Mouse (Mus musculus) adrenal gland, postnatal 25 days (tissue): Measurements from ENCODE around the gene Pbx1. TPM values are rescaled to one million over a fixed set of nuclear protein-coding genes. Genes with fewer than 3 reads are reported as not detected.
A peak's percentile ranks its signal among the peaks of the same experiment; 100 is the strongest.
"Not testable (repeated sequence)": the region's sequence is repeated elsewhere in the genome, so short reads cannot be mapped to it uniquely, and the experiment has no call there.

Source experiments
- DNase-seq: peaks from one replicate; pipeline ENCODE4 v3.0.0; 2021; ENCODE audit warnings: mixed read lengths
- long read RNA-seq: library from polyadenylated mRNA; stranded (forward); transcript quantifications from one replicate; pipeline ENCODE4 v2.0.0, GENCODE M21; 2021
- total RNA-seq: library from RNA; stranded (reverse); gene quantifications from 2 replicates; pipeline ENCODE4 v1.2.3, GENCODE M21; 2021

The Pbx1 gene
- total RNA-seq, result 194 and 198 TPM in 2 replicates
- long read RNA-seq, full-length matches to known transcripts, result 3 of 38 reads
- long read RNA-seq, partial matches to known transcripts, result 2 of 38 reads
- long read RNA-seq, other reads (novel, unspliced or antisense), result 33 of 38 reads

DNA sequence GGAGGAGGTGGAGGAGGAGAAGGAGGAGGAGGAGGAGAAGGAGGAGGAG, at the start of gene Pbx1:
Pbx1 (minus strand) TSS at position 39 of the 49 bp plus-strand sequence.
- DNase-seq, result not testable (repeated sequence)

- no peak for DNase-seq
Observed at GRCm38 (mm10) chr1:168479626-168480025, 47.6 kb upstream of the Pbx1 start.

GRCm38 (mm10) chr1:168478829-168479228, 46.8 kb upstream of the Pbx1 start:
- DNase-seq, result no peak

GRCm38 (mm10) chr1:168476917-168477316, 44.8 kb upstream of the Pbx1 start:
- no peak for DNase-seq

DNA sequence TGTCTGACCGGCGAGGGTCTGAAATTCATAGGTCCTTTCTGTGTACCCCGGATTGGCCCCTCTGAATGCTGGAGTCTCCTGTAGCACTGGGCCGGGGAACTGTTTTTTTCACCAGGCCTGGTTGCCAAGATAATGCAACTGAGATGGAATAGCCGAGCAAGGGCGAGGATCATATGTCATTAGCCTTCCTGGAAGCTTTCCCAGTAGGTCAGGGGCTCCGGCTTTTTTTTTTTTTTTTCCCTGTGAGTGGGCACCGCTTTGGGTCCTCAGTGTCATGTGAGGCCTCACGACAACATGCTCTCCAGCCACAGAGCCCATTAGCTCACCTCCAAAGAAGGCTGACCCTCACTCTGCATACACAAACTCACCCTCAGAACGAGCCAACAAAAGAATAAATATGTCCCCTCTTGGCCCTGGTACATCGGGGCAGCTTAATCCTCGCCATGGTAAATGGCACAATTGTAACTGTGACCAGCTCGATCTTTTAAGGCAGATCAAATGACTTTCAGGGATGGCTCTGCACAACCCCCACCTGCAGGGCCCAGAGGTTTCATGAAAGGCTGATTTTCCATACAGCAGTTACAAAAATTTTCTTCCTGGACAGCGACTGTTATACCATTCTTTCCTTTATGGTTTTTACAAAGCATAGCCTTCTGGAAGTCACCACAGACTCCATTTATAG, 44.3 kb upstream of the Pbx1 start:
- peak; percentile 13 for DNase-seq

GRCm38 (mm10) chr1:168475579-168476208, 43.6 kb upstream of the Pbx1 start:
- no peak for DNase-seq

DNA sequence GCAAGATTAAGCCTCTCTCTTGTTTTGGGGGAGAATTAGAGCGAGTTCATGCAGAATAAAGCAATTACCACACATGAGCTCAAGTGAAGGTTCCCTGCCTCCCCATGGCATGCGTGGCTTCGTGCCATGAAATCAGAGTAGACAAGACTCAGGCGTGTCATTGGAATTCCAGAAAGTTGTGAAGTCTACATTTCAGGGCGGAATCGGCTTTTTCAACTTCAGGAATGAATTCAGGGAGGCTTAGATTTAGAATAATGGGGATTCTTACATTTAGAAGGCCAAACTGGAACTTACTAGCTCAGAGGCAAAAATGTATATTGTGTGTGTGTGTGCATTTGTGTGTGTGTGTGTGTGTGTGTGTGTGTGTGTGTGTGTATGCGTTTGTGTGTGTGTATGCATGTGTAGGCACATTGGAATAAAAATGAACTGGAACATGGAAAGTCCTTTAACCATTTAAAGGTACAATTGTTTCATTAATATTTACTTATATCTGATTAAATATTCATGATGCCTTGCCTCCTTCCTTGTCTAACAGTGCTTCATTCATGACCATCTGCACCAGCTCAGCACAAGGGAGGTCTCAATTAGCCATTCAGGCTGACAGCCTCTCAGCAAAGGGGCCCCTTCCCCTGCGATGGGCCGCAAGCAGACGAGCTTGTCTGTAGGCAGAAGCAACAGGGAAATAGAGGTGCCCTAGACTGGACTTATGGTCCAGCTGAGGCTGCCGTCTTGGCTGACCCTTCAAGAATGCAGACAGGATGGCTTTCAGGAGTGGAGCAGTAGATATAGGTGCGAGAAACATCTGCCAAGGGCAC, 41.4 kb upstream of the Pbx1 start:
- DNase-seq, result peak; percentile 26

DNA sequence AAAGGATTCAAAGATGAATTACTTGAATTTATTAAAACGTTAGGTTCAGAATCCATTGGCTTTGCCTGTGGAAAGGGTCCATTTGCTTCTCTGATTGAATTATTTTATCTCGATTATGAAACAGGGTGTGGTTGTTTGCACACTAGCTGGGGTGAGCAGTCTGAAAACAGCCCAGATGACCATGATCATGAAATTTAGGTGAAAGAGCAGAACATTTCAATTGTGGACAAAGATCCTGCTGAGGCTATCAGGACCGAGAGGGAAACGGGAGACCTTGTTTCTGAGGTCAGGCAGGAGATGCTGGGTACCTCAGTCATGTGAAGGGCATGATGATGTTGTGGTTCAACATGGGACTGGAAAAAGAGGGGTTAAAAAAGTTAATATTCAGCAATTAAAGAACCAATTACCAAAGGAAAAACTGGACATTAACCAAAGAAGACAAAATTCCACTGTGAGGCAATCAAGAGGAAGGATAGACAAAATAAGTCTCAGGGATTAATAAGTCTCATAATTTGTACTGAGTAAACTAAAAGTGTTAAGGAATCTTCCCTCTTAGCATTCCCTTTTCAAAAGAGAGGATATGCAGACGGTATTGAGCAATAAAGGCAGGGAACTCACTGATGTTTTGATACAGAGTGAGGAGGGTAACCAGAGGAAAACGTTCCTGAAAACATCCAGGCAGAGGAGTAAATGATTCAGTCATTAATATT, 40.6 kb upstream of the Pbx1 start:
- DNase-seq, result no peak

GRCm38 (mm10) chr1:168459426-168459825, 27.4 kb upstream of the Pbx1 start:
- DNase-seq, result no peak

DNA sequence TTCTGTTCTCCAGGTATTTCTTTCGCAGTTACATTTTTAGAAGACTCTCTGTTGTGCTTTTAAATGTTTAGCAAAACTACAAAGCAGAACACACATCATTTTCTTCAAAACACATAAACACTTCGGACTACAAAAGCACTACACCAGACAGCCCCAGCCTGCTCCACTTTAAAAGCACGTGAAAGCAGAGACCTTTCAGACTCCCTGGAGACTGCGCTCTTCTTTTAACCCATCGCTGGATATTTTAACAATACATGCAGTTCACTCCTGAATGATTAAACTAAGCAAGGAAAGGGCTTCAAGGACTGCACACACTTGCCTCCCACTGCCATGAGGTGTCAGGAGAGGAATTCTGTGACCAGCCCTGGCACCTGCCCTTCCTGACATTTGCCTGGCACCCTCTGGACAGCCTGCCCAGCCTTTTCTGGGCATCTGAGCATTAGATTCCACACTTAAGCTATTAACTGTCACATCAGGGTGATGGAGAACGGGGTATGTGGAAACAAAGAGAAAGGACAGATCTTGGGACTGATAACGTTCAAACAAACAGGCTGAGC, 25.2 kb upstream of the Pbx1 start:
- no peak for DNase-seq

DNA sequence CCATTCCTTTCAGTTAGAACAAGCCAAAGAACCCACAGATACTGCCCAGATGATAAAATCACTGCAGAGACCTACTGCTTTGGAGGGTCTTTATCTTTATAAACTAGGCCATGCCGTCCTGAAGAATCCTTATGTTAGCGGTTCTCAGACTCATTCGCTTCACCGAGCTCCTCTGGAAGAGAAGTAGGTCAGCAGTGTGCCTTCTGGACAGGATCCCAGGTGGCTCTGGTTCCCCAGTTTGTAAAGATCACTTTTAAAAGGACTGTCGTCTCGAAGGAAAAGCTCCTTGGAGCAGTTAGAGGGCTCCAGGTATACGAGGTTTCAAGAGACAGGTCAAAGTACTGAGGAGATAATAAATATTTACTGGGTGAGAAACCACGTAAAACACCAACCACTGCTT, 23.1 kb upstream of the Pbx1 start:
- no peak for DNase-seq

- no peak for DNase-seq
Observed at GRCm38 (mm10) chr1:168433671-168434070, 1.6 kb upstream of the Pbx1 start.

DNA sequence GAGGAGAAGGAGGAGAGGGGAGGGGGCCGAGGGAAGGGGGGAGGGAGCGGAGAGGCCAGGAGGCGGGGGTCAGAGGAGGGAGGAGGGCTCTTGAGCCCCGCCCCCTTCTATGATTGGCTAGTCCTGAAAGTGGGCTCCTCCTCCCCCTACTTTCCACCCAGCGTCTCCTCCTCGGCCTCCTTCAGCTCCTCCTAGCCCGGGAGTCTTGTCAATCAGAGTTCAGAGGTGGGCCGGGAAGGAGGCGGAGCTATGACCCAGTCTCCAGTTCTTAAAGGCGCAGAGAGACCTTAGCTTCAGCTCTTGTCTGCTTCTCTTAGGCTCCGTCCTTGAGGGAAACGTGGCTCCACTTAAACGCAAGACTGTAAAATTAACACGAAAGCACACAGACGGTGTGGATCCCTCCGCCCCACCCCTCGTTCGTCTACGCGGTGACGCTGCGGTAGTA, 233 bp upstream of the Pbx1 start:
- DNase-seq, result peak; percentile 92

GRCm38 (mm10) chr1:168431711-168432231, 299 bp downstream of the Pbx1 start:
- peak; percentile 88 for DNase-seq

DNA sequence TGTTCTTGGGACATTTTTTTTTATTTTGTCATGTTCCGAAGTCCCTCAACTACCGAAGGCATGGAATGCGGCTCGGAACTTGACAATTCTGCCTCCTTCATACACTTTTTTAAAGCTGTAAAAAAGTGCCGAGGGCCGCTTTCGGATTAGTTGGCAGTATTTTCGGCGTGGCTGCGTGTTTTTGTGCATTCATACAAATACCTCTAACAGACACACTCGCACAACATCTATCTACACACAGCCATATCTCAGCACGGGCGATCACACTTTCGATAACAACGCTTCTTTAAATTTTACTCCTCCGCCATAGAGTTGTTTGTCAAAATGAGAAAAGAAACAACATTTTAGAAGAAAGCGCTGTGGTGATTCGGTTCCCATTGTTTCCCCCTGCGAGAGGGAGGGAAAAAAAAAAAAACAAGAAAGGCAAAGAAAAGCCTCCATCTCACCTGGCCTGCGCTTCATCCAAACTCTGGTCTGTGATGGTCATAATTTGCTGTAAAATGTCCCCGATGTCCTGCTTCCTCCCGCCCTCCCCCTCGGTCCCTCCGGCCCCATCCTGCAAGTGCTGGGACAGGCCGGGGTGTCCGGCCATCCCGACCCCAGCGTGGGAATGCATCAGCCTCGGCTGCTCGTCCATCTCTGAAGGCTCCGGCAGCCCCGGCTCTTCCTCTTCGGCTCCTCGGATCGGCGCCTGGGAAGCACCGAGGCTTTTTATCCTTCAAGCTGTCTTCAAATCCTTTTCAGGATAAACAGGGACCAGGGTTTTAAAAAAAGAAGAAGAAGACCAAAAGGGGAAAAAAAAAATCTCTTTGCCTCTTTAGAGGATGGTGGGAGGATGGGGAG, 981 bp downstream of the Pbx1 start:
- peak; percentile 42 for DNase-seq

DNA sequence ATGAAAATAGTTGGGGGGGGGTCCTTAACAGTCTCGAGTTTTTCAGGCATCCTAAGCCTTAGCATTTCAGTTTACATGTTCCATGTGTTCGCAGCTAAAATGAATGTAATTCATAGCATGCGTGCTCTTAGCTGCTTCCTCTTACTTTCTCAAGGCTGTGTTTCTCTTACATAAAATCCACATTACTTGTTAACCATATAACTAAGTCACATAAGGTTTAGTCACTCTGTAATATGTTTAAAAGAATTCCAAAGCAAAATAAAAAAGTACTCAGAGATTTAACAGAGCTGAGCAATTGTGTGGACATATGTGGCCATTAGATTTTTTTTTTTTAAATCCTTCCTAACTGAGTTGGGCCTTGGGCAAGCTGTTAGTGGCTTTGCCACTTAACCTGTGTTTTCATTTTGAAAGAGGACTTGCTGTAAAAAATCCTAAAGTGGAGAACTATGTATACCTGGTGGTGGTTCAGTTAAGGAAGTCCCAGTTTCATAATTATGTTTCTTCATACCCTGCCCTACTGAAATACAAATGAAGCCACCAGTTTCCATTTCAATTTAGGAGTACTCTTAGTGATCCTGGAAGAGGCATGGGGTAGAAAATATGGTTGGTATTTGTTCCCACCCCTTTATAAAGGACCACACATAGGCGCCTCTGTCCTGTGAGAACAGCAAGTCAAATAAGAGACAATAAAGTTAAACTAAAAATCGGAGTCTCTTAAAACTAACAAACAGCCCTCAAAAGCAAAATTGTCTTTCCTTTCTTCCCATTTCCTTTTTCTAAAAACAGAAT, 2.0 kb downstream of the Pbx1 start:
- DNase-seq, result no peak

GRCm38 (mm10) chr1:168429406-168429805, 2.7 kb downstream of the Pbx1 start:
- no peak for DNase-seq

GRCm38 (mm10) chr1:168428255-168428654, 3.8 kb downstream of the Pbx1 start:
- DNase-seq, result no peak

- no peak for DNase-seq
Observed at GRCm38 (mm10) chr1:168427596-168427995, 4.5 kb downstream of the Pbx1 start.

DNA sequence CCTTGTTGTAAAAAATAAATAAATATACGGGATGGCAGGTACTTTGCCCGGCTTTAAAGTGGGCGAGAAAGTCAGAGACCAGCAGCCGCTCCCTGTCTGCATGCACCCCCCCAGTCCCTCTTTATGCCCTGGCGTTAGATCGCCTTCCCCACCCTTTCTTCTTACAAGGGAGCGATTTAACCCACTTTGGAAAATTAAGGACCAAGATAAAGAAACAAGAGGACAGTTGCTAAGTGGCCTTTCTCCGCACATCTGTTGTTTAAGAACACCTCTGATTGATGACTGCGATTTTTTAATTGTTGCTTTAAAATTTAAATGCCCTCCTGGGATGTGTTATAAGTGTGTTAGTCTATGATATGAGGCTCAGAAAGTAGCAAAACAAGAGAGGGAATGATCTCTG, 5.2 kb downstream of the Pbx1 start:
- no peak for DNase-seq

- DNase-seq, result no peak
Observed at GRCm38 (mm10) chr1:168426281-168426680, 5.8 kb downstream of the Pbx1 start.
